Mouse (Mus musculus): ENCODE results near the gene Gm4131.

Gm4131 gene

DNA sequence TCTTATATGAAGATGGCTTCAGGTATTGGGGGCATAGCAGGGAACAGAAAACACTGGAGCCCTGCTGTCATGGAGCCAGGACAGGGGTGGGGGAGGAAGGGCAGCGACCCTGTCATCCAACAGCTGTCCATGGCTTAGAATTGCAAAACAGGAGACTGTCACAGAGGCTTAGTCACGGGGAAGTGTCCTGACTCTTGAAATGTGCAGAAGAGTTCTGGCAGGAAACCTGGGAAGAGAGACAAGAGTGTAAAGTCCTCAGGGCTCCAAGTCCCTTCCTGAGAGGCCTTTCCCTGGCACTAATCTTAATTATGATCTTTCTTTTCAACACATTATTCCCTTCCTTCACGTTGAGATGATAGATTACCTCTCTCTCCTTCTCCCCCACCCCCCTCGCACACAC lies 16.6 kb downstream of the Gm4131 start:
- peak; percentile 10 for DNase-seq (ENCODE audit: low spot score)

DNA sequence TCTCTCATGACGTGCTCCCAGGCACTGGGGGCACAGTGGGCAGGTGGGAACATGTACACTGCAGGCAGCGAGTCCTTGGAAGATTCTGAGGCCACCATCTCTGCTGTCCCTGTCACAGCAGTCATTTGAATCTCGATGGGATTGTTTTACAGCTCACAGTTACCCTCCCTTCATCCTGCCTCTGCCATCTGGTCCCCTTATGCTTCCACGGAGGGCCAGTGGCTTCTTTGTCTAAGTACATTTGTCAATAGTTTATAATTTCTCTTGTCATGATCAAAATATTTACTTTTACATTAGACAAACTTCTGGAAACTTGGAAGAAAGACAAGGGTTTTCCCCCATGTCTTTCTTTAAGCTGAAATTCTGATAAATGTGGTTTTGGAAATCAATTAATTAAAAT lies 20.0 kb downstream of the Gm4131 start:
- no peak for DNase-seq (ENCODE audit: low spot score)

DNA sequence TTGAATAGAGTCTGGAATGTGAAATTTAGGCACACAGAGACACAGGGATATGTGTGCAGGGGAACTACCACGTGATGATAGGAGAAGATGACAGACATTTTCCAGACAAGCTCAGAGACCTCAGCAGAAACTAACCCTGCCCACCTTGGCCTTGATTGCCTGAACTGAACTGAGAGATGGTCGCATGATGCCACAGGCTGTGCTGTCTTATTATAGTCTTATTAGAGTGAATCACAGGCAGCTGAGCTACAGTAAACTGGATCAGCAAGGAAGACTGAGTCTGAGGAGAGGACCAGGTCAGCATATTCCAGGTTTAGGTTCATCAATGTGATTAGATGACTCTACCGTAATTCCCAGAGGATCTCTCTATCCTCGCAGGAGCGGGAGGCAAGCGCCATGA lies 20.4 kb downstream of the Gm4131 start:
- DNase-seq (ENCODE audit: low spot score): no peak

DNA sequence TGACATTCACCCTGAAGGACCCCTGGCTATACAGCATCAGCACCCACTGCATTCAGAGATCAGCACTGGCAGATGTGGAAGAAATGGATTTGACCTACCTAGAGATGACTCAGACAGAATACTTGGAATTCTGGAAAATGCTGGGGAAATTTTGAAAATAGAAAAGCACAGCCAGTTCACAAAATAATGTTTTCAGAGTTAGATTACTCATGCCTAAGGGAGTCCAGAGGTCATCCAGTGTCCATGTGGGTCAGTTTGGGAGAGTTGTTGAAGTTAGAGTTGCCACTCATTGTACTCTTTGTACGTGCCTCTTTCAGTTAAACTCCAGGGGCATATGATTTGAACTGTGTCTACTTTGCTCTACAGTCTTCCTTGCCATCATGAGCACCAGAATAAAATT lies 25.0 kb downstream of the Gm4131 start:
- DNase-seq (ENCODE audit: low spot score): no peak

DNA sequence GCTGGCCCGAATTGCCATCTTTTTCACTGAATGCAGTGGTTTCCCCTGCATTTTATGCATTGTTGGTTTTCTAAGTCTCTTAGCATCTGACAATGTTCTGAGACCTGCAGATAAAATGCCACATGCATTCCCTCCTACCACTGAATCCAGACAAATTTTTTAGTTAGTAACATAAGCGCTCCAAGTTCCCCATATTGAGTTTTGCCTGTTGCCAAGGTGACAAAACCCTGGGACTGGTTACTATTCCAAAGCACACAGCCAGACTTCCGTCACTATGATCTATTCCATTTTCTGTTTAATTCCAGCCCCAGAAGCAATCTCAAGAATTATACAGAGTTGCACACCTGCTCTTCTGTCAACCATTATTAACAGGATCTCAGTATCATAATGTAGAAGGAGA lies 26.9 kb downstream of the Gm4131 start:
- no peak for DNase-seq (ENCODE audit: low spot score)

DNA sequence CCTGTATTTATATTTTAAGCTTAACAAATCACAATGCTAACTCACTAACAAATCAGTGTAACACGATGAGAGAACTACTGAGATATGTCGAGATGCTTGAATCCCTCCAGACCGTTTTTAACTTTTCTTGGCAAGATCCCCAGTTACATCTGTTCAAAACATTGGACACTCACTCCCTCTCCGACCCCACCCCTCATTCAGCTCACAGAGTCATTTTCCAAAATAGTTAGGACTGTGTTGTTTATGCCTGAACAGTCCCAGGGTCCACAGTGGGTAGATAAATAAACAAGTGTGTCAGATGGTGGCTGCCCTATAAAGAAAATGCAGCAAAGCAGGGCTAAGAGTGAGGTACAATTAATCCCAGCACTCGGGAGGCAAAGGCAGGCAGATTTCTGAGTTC lies 29.7 kb downstream of the Gm4131 start:
- DNase-seq (ENCODE audit: low spot score): no peak

DNA sequence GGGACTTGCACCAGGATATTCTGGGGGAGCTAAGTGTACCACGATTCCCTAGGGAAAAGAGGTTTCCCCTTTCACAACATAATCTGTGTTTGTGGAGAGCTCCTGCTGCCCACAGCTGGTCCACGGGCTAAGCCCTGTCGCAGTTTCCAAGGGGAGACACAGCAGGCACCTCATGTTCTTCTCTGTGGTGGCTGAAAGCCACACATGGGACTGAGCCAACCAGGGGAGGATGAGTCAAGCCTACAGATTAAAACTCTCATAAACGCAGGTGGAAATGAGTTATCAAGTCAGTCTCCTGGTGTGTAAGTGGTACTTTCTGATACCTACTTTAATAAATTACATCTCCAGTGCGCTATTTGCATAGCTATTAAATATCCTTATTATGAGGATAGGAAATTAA lies 30.6 kb downstream of the Gm4131 start:
- no peak for DNase-seq (ENCODE audit: low spot score)

DNA sequence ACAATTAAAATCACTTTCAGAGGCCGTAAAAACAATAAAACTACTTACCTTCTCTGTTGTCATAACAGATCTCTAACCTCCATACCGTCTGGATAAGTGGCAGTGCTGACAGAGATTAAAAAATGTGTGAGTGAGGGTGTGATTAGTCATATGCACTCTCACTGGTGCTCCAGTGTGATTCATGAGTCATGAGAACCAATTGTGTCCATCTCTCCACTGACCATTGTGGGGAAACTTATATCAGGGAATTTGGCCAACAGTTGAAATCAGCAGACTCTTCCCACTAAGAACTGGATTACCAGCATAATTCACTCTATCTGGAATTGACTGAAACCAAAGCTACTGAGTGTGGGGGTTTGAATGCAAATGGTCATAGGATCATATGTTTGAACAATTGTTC lies 35.8 kb downstream of the Gm4131 start:
- DNase-seq (ENCODE audit: low spot score): no peak

DNA sequence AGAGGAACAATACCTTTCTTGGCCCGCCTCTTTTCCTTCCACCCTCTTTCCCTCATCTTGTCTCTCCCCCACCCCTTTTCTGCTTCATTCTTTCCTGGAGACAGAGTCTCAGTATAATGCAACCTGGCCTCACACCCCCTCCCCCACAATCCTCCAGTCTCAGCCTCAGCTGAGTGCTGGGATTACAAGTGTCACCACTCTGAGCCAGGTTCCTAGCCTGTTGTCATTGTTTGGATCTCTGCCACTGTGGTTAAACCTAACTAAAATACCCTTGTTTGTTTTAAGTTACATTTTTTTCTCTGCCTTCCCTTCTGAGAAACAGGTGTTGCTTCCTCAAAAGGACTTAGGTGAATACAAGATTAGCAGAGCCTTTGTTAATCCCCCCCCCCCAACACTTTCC lies 53.9 kb downstream of the Gm4131 start:
- no peak for DNase-seq (ENCODE audit: low spot score)

DNA sequence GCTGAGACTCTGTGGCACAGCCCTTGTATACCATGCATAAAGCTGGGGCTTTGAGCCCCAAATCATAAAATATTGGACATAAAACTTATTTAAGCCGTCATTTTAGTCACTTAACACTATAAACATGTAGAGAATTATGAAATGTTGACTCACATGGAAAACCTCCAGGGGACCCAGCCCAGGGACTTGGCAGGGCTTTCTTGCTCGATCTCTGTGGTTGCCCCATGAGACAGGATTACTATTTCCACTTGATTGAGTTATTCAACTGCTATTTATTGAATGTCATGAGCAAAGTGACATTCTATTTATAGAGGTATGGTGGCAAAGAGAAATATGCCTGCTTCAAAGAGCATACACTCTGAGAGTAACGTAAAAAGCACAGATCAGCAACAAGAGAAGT lies 57.4 kb downstream of the Gm4131 start:
- no peak for DNase-seq (ENCODE audit: low spot score)

DNA sequence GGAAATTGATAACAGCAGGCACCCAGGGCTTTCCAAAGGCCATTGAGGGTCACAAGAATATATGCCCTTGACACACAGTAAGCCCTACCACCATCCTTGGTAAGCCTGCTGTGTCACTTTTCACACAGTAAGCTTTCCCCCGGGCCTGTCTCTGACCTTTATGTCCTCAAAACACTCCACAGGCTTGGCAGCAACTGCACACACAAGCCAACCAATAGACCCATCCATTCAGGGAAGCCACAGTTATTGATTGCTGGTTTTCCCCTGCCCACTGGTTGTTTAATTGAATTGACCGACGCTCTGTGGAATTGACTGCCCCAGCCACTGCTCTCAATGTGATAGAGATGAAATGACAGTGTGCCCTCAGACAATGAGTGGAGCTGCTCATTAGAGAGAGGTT lies 60.5 kb downstream of the Gm4131 start:
- no peak for DNase-seq (ENCODE audit: low spot score)

DNA sequence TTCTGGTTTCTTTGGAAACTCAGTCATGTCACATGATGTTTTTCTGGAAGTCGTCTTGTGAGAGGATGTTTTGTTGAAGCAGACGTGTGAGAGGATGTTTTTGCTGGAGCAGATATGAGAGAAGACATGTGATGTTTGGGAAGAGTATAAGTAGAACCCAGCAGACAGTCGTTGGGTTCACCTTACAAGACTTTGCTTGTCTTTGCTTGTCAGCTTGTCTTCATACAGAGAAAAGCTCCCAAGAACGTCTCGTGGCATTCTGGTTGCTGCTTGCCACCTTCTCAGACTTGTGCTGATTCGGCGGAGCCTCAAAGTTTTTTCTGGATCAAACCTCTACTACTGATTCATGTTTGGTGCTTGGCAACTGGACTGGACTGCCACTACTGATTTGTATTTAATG lies 69.3 kb downstream of the Gm4131 start:
- DNase-seq (ENCODE audit: low spot score): no peak

DNA sequence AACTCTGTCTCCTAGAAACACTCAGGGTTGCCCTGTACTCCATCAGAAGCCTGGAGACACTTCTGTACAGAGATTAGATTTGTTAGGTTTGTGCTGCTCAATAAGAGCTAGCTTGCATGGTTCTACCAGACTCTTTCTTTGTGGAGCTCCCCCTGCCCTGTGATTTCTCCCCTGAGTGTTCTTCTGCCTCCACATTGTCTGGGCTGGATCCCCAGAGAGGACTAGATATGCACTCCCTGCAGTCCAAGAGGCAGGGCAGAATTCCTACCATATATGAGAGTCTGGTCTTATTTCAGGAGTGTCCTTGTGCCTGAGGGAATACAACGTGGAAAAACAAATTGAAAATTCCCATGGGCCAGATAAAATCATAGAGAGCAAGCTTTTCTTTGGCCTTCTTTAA lies 70.2 kb downstream of the Gm4131 start:
- DNase-seq (ENCODE audit: low spot score): no peak

DNA sequence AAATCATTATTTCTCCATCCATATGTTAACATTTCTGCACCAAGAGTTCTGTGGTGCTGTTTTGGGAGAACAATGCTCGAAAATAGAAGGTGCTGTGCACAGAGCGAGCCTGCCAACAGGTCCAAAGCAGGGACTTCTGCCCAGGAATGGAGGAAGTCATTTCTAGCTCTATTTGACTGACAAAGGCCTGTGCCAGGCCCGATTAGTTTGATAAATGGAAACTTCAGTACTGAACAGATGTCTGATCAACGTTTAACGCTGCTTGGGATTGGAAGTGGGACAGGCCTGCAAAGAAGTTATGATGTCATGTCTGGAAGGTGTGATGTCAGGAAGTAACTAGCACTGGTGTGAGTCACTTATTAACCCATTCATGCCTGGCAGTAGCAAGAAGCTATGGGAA lies 73.3 kb downstream of the Gm4131 start:
- no peak for DNase-seq (ENCODE audit: low spot score)

DNA sequence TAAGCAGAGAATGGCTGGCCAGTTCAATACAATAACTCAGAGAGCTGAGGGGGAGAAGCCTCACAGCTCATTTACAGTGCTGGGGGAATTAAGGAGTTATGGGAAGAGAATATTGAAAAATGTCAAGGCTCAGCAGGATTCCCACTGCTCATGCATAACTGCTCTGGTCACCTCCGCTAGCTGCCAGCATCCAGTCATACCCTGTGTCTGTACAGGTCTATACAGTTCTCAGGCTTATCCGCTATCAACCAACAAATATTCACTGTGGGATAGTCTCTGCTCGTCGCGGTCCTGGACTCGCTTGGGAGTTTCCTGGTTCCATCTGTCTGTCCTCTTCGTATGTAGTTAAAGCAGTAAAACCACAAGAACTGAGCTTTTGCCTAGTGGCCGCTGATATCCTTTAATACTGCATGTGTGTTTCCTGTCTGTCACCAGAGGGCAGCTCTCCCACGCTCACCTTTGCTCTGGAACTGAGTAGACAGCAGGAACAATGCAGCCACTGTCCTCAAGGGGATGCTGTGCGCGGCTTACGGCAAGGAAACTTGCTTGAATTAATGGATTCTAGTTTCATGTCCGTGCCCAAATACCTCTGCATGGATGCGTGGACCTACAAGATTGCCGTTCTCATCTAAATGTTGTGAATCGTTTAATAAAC lies 74.4 kb downstream of the Gm4131 start:
- peak; percentile 89 for DNase-seq (ENCODE audit: low spot score)

DNA sequence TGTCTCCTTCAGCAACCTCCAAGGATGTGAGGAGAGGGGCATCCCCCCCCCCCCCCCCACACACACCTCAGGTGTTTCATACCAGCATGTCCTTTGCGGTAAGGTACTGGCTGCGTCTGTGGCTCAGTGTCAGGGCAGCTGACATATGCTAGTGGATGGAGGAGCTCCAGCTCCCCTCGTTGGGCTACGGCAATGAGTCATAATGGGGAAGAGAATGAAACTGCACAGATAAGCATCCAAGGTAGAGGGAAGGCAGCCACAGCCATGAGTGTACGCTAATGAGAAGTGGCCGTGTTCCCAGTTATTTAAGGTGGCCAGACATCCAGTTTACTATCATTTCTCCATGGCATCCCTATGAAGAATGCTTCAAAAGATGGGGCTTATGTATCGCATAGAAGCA lies 78.5 kb downstream of the Gm4131 start:
- DNase-seq (ENCODE audit: low spot score): no peak

DNA sequence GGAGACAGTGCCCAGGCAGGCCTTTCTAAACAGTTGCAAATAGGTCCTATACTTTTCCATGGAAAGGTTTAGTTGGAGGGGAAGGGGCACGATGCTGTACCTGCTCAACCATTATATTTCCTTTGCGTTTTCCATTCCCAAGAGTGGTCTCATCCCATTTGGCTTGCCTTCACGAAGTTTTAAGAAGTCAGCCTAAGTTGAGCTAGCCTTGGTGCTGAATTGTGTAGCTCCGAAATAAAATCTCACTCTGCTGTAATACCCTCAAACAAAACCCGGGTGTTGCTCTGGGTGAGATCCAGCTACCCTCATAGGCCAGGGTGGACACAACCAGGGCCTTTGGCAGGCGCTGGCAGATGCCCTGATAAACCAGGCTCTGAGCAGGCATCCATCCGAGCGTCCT lies 85.3 kb downstream of the Gm4131 start:
- peak; percentile 58 for DNase-seq (ENCODE audit: low spot score)

DNA sequence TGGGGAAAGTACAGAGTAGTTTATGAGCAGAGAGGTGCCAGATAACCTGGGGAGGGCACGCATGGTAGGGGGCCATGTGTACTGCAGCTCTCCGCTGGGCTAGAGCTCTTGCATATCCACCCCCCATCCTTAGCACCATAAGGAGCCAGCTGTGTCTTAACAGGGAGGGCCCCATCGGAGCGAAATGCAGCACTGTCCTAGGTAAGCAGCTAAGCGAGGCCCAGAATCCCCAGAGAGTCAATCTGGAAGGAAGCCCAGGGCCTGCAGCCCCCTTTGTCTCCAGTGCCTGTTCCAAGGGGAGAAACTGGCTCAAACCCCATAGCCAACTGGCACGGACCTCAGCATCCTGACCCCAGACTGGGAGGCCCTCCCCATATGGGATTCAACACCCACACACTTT lies 87.3 kb downstream of the Gm4131 start:
- no peak for DNase-seq (ENCODE audit: low spot score)

DNA sequence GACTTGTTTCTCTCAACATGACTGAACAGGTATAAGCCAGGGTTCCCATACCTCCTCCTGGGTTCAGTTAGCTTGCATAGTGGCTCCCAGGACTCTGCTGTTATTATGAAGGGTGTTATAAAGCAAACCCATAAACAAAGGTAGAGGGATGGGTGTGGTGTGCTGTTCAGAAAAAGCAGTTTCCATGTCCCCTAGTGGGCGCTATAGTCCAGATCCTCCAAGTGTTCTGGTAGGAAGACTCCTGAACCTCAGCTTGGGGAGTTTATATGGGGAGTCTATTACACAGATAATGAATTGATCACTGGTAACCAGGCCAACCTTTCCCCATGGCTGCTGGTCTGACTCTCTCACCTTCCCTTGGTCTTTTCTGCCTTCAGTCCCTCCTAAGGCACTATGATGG lies 92.2 kb downstream of the Gm4131 start:
- DNase-seq (ENCODE audit: low spot score): no peak

DNA sequence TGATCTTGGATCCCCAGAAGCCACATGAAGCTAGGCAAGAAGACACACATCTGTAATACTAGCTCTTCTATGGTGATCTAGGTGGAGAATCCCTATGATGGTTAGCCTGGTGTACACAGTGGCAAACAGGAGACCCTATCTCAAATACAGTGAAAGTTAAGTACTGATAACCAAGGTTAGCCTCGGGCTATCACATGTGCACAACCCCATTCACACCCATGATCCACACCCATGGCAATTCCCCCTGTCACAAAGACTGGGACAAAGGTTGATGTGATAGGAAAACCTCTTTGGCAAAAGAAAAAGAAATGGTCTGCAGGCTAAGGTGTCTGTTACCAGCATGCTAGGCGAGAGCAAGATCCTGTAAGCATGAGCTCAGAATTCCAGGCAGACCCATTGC lies 94.7 kb downstream of the Gm4131 start:
- DNase-seq (ENCODE audit: low spot score): no peak

DNA sequence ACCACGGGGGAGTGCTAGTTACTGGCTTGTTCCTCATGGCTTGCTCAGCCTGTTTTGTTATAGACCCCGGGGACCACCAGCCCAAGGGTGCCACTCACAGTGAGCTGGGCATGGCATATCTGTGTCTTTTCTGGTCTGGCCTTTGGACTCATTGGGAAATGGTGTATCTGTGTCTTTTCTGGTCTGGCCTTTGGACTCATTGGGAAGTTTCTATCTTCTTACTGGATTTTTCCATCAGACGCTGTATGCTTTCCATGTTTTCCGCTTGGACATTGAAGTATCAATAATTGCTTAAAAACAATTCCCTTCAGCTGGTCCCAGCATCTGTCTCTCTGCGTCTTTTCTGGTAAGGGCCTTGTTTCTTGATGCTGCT lies 98.0 kb downstream of the Gm4131 start:
- DNase-seq (ENCODE audit: low spot score): no peak

DNA sequence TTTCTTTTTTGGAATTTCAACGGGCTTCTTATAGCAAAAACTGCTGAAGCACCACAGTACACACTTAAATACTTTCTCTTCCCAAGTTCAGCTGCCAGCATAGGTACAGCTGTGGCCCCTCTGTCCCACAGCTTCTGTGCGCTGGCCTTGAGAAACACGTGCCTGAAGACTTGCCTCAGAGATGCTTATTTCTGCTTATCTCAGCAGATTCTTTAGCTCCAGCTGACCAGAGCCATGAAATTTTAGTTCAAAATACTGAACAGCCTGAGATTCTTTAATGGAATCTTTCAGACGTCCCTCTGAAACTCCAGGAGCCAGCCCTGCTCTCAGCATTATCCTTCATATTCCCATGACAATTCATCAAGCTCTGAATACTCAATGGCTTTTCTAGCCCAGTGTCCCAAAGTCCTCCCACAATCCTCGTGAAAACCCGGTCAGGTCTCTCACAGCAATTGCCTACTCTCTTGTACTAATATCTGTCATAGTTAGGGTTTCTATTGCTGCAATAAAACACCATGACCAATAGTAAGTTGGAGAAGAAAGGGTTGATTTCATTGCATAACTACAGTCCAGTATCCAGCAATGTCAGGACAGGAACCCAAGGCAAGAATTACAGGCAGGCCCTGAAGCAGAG lies 98.5 kb downstream of the Gm4131 start:
- no peak for DNase-seq (ENCODE audit: low spot score)

DNA sequence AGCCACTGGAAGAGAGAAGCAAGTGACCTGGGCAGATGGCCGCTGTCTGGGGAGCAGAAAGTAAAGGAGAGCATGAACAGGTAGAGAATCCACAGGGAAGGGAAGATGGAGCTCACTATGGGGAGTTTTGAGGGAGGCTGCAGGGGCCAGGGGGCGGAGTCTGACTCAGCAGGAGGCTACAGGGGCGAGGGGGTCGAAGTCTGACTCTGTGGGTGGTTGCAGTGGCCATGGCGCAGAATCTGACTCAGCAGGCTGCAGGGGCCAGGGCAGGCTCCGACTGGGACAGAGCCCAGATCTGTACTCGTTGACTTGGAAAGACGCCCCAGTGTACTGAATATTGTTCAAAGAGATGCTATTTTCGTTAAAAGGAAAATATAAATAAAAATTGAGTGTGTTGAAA lies 101.8 kb downstream of the Gm4131 start:
- DNase-seq (ENCODE audit: low spot score): peak; percentile 24

DNA sequence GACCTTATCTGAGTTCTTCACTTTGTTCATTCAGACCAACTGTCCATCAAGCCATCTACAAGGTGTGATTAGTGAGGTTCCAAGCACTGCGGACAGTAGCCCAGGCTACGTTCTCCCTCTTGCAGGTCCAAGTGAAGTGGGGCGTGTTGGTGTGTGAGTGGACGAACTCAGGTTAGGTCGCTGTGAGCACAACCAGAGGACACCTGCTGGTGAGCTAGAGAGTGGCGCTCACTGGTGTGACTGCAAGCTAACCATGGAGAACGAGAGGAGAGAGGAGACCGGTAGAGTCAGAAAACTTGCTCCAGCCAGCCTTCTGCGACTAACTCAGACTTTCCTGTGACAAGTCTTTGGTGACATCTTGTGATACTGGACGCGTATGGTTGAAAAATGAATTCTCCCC lies 107.2 kb downstream of the Gm4131 start:
- DNase-seq (ENCODE audit: low spot score): peak; percentile 23

Data from embryo, embryonic 10.5 days (tissue).